Mouse (Mus musculus) testis, adult 2 months (tissue): ENCODE results near the gene Tbc1d16. TPM values are rescaled to one million over a fixed set of nuclear protein-coding genes. Genes with fewer than 3 reads are reported as not detected.
"Not testable (repeated sequence)": the region's sequence is repeated elsewhere in the genome, so short reads cannot be mapped to it uniquely, and the experiment has no call there.

Source experiments
- H3K27ac ChIP-seq: fragments of 200-500 bp; 2 replicates; pipeline ENCODE4 v1.5.1; 2012; ENCODE audit warnings: low read depth, low read length; ENCODE audit not compliant: control insufficient read depth, insufficient read depth
- H3K27me3 ChIP-seq: fragments of 200-500 bp; 2 replicates; pipeline ENCODE4 v1.6.1; 2012; ENCODE audit warnings: mild to moderate bottlenecking, low read length, moderate library complexity; ENCODE audit not compliant: control insufficient read depth, insufficient read depth
- H3K36me3 ChIP-seq: fragments of 200-500 bp; 2 replicates; pipeline ENCODE4 v1.6.1; 2012; ENCODE audit warnings: mild to moderate bottlenecking, low read length; ENCODE audit not compliant: control insufficient read depth, insufficient read depth
- H3K4me1 ChIP-seq: fragments of 200-500 bp; 2 replicates; pipeline ENCODE4 v1.6.1; 2012; ENCODE audit warnings: low read length; ENCODE audit not compliant: control insufficient read depth, insufficient read depth
- H3K4me3 ChIP-seq: fragments of 200-500 bp; 2 replicates; pipeline ENCODE4 v1.5.1; 2012; ENCODE audit warnings: low read depth, mild to moderate bottlenecking, low read length, moderate library complexity, mixed read lengths; ENCODE audit not compliant: control insufficient read depth
- CTCF ChIP-seq: fragments of 200-500 bp; IDR thresholded peaks from 2 replicates; pipeline ENCODE4 v1.5.1; 2012; ENCODE audit warnings: low read depth, mild to moderate bottlenecking, inconsistent platforms, low read length, moderate library complexity; ENCODE audit not compliant: control insufficient read depth, insufficient read depth, insufficient replicate concordance
- POLR2A ChIP-seq: fragments of 200-500 bp; IDR thresholded peaks from 2 replicates; pipeline ENCODE4 v1.6.1; 2012; ENCODE audit warnings: low read depth, mild to moderate bottlenecking, inconsistent platforms, low read length, moderate library complexity; ENCODE audit not compliant: control insufficient read depth
- polyA plus RNA-seq: library from polyadenylated mRNA; depleted of rRNA; stranded (reverse); fragments of >200 nt; gene quantifications from 2 replicates; pipeline ENCODE4 v1.2.3, GENCODE M21; 2012; rRNA removed

Gene Tbc1d16
- polyA plus RNA-seq, 1 experiment, result 1.1 TPM

- TF ChIP-seq POLR2A, result no peak
- TF ChIP-seq CTCF, result no peak
- H3K27me3 ChIP-seq, result no peaks in the 10 kb centered on the region
- no peak overlapping the region for H3K4me3 ChIP-seq
- H3K27ac ChIP-seq, result no peak overlapping the region
- H3K36me3 ChIP-seq, result no peaks in the 10 kb centered on the region
- H3K4me1 ChIP-seq, result peaks cover 7% of the 10 kb centered on the region
These were observed 123.2 kb downstream of the Tbc1d16 start for GRCm38 (mm10) chr11:119105071-119105609.

- no peak for TF ChIP-seq CTCF
- no peak for TF ChIP-seq POLR2A
- H3K27ac ChIP-seq, result no peak overlapping the region
- peaks cover 7% of the 10 kb centered on the region for H3K4me1 ChIP-seq
- H3K36me3 ChIP-seq, result no peaks in the 10 kb centered on the region
- no peak overlapping the region for H3K4me3 ChIP-seq
- no peaks in the 10 kb centered on the region for H3K27me3 ChIP-seq
These were observed 124.3 kb downstream of the Tbc1d16 start for GRCm38 (mm10) chr11:119103991-119104390.

GRCm38 (mm10) chr11:119100355-119100754 is 127.9 kb downstream of the Tbc1d16 start:
- not testable (repeated sequence) for H3K27me3 ChIP-seq, H3K36me3 ChIP-seq, H3K4me1 ChIP-seq, H3K4me3 ChIP-seq, H3K27ac ChIP-seq

GRCm38 (mm10) chr11:119098202-119098601 is 130.1 kb downstream of the Tbc1d16 start:
- Histone ChIP-seq H3K4me3 (no peak overlapping the region), H3K27me3 (no peaks in the 10 kb centered on the region), H3K36me3 (no peaks in the 10 kb centered on the region), H3K4me1 (peaks cover under 1% of the 10 kb centered on the region; the same call in 1 of the 2 replicates), H3K27ac (no peak overlapping the region)
- no peak for TF ChIP-seq POLR2A
- no peak for TF ChIP-seq CTCF

- Histone ChIP-seq H3K27ac (no peak overlapping the region), H3K36me3 (no peaks in the 10 kb centered on the region), H3K4me3 (no peak overlapping the region), H3K27me3 (no peaks in the 10 kb centered on the region; the same call in 1 of the 2 replicates), H3K4me1 (peaks cover 9% of the 10 kb centered on the region)
- TF ChIP-seq CTCF (no peak), POLR2A (no peak)
These were observed 132.9 kb downstream of the Tbc1d16 start for GRCm38 (mm10) chr11:119095441-119095840.

- no peak for TF ChIP-seq CTCF
- no peak for TF ChIP-seq POLR2A
- no peak overlapping the region for H3K4me3 ChIP-seq
- no peaks in the 10 kb centered on the region for H3K36me3 ChIP-seq
- H3K4me1 ChIP-seq, result peaks cover 29% of the 10 kb centered on the region
- peaks cover 2% of the 10 kb centered on the region; the same call in 1 of the 2 replicates for H3K27me3 ChIP-seq
- H3K27ac ChIP-seq, result no peak overlapping the region
These were observed 135.0 kb downstream of the Tbc1d16 start for GRCm38 (mm10) chr11:119093322-119093721.

Other genes starting within 250 kb of the Tbc1d16 start
- gene Enpp7, start 240.3 kb downstream of the Tbc1d16 start, polyA plus RNA-seq, result 0.08 TPM in 1 of 2 replicates, not detected in the other
- 2.3 and 2.4 TPM in 2 replicates for gene Cbx2, start 205.5 kb downstream of the Tbc1d16 start, polyA plus RNA-seq
- gene Cbx8, start 187.5 kb downstream of the Tbc1d16 start, polyA plus RNA-seq, result 0.53 and 0.79 TPM in 2 replicates
- 3.3 and 3.8 TPM in 2 replicates for gene Cbx4, start 142.3 kb downstream of the Tbc1d16 start, polyA plus RNA-seq
- gene Ccdc40, start 73 bp upstream of the Tbc1d16 start, polyA plus RNA-seq, result 73.2 and 78.5 TPM in 2 replicates
- gene Gaa, start 39.4 kb upstream of the Tbc1d16 start, polyA plus RNA-seq, result 41.9 and 46.2 TPM in 2 replicates
- gene Eif4a3, start 71.6 kb upstream of the Tbc1d16 start, polyA plus RNA-seq, result 73.6 and 81.2 TPM in 2 replicates
- 0.44 and 0.76 TPM in 2 replicates for gene Card14, start 79.3 kb upstream of the Tbc1d16 start, polyA plus RNA-seq
- 11.4 and 13.8 TPM in 2 replicates for gene Sgsh, start 127.0 kb upstream of the Tbc1d16 start, polyA plus RNA-seq
- gene Slc26a11, start 127.1 kb upstream of the Tbc1d16 start, polyA plus RNA-seq, result 4.2 and 5.5 TPM in 2 replicates
- 3.9 and 4.5 TPM in 2 replicates for gene Rnf213, start 164.6 kb upstream of the Tbc1d16 start, polyA plus RNA-seq